Mouse (Mus musculus) hindbrain, embryonic 14.5 days (tissue): ENCODE measurements around the gene Usp49. TPM values are rescaled to one million over a fixed set of nuclear protein-coding genes. Genes with fewer than 3 reads are reported as not detected.
A peak's percentile ranks its signal among the peaks of the same experiment; 100 is the strongest.

Experiments used
- ATAC-seq: fragments of 200-750 bp; cut with Nextera tagmentation; 2 replicates; pipeline ENCODE4 v1.8.0; 2017; ENCODE audit warnings: moderate number of reproducible peaks, mild to moderate bottlenecking, moderate TSS enrichment, moderate library complexity; ENCODE audit not compliant: low FRiP score
- DNase-seq: peaks from one replicate; pipeline ENCODE4 v3.0.0-alpha.2; 2015; ENCODE audit warnings: low spot score
- H3K27ac ChIP-seq: fragments of 300-500 bp; sonication (generic); 2 replicates; pipeline ENCODE4 v1.5.1; 2014; ENCODE audit warnings: mild to moderate bottlenecking, moderate library complexity
- H3K27me3 ChIP-seq: fragments of 300-500 bp; sonication (generic); 2 replicates; pipeline ENCODE4 v1.6.1; 2014; ENCODE audit warnings: mild to moderate bottlenecking, low read length, mixed read lengths; ENCODE audit not compliant: control insufficient read depth, insufficient read depth
- H3K36me3 ChIP-seq: fragments of 300-500 bp; sonication (generic); replicated peaks from 2 replicates; pipeline ENCODE4 v1.6.1; 2014; ENCODE audit not compliant: control insufficient read depth, insufficient read depth
- H3K4me1 ChIP-seq: fragments of 300-500 bp; sonication (generic); replicated peaks from 2 replicates; pipeline ENCODE4 v1.6.1; 2014; ENCODE audit warnings: antibody characterized with exemption, low read length, mixed read lengths; ENCODE audit not compliant: control insufficient read depth, insufficient read depth
- H3K4me2 ChIP-seq: fragments of 300-500 bp; sonication (generic); replicated peaks from 2 replicates; pipeline ENCODE4 v1.6.1; 2014; ENCODE audit warnings: mild to moderate bottlenecking, moderate library complexity
- H3K4me3 ChIP-seq: fragments of 300-500 bp; sonication (generic); replicated peaks from 2 replicates; pipeline ENCODE4 v1.5.1; 2014; ENCODE audit warnings: mild to moderate bottlenecking, low read length
- H3K9ac ChIP-seq: fragments of 300-500 bp; sonication (generic); 2 replicates; pipeline ENCODE4 v1.6.1; 2014
- H3K9me3 ChIP-seq: fragments of 300-500 bp; sonication (generic); 2 replicates; pipeline ENCODE4 v1.6.1; 2016; ENCODE audit warnings: low read length; ENCODE audit not compliant: control insufficient read depth
- WGBS: fragments of 180-500 bp; shearing (Covaris S2); extraction: QIAGEN DNeasy Blood & Tissue Kit; methylation state at CpG from one replicate; pipeline ENCODE4 v1.1.7; 2014; 5-methylcytosine and 5-hydroxymethylcytosine counted together
- polyA plus RNA-seq: library from polyadenylated mRNA; unstranded; fragments of >200 nt; fragmentation: Nextera tagmentation; extraction: Ambion mirVana; gene quantifications from 2 replicates; pipeline ENCODE4 v1.2.1, GENCODE M21; 2014

The Usp49 gene
- polyA plus RNA-seq, 1 experiment from 2014 or later, result 7.6 TPM

GRCm38 (mm10) chr17:47707961-47708360, 77.5 kb downstream of the Usp49 start:
- H3K9me3 ChIP-seq, result no peaks in the 10 kb centered on the region
- no peak overlapping the region for H3K9ac ChIP-seq
- DNase-seq (no peak), ATAC-seq (no peak)
- H3K27ac ChIP-seq, result no peak overlapping the region
- peaks cover 13% of the 10 kb centered on the region for H3K36me3 ChIP-seq
- H3K4me3 ChIP-seq, result no peak overlapping the region
- no peaks in the 10 kb centered on the region for H3K27me3 ChIP-seq
- no peaks in the 10 kb centered on the region for H3K4me1 ChIP-seq
- 88% methylated on average over 3 of the region's 3 CpGs for WGBS
- H3K4me2 ChIP-seq, result no peak overlapping the region

GRCm38 (mm10) chr17:47708972-47709371, 78.5 kb downstream of the Usp49 start:
- WGBS, result 78% methylated on average over 4 of the region's 4 CpGs
- no peak for ATAC-seq
- Histone ChIP-seq H3K27ac (no peak overlapping the region), H3K9ac (no peak overlapping the region), H3K27me3 (no peaks in the 10 kb centered on the region), H3K4me3 (no peak overlapping the region), H3K36me3 (peaks cover 8% of the 10 kb centered on the region), H3K9me3 (no peaks in the 10 kb centered on the region), H3K4me1 (no peaks in the 10 kb centered on the region), H3K4me2 (no peak overlapping the region)
- DNase-seq, result no peak

- WGBS, result 86% methylated on average over 3 of the region's 3 CpGs
- H3K4me2 ChIP-seq, result no peak overlapping the region
- H3K9me3 ChIP-seq, result no peaks in the 10 kb centered on the region
- H3K4me3 ChIP-seq, result no peak overlapping the region
- H3K27me3 ChIP-seq, result no peaks in the 10 kb centered on the region
- no peaks in the 10 kb centered on the region for H3K4me1 ChIP-seq
- no peak for ATAC-seq
- no peak for DNase-seq
- H3K9ac ChIP-seq, result no peak overlapping the region
- no peaks in the 10 kb centered on the region for H3K36me3 ChIP-seq
- H3K27ac ChIP-seq, result no peak overlapping the region
Measured at GRCm38 (mm10) chr17:47710036-47710435, 79.5 kb downstream of the Usp49 start.

DNA sequence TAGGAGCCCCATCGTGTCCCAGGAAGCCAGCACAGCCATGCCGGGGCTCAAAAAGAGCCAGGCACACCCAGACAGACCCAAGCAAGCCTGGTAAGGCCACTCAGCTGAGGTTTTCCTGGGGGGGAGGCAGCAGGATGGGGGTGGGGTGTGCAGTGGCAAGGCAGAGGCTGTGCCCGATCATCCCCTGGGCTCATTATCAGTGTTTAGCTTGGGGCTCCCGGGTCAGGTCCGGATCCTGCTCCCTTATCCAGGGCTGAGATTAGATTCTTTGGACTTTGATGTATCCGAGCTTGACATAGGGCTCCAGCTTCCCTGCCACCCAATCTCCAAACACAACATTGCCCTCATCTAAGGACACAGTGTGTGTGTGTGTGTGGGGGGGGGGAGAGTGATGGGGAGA, 81.4 kb downstream of the Usp49 start:
- no peak overlapping the region for H3K4me3 ChIP-seq
- no peak for ATAC-seq
- no peaks in the 10 kb centered on the region for H3K27me3 ChIP-seq
- WGBS, result 84% methylated on average over 6 of the region's 6 CpGs
- H3K4me2 ChIP-seq, result no peak overlapping the region
- H3K4me1 ChIP-seq, result no peaks in the 10 kb centered on the region
- H3K27ac ChIP-seq, result no peak overlapping the region
- no peaks in the 10 kb centered on the region for H3K9me3 ChIP-seq
- no peak for DNase-seq
- no peaks in the 10 kb centered on the region for H3K36me3 ChIP-seq
- no peak overlapping the region for H3K9ac ChIP-seq

DNA sequence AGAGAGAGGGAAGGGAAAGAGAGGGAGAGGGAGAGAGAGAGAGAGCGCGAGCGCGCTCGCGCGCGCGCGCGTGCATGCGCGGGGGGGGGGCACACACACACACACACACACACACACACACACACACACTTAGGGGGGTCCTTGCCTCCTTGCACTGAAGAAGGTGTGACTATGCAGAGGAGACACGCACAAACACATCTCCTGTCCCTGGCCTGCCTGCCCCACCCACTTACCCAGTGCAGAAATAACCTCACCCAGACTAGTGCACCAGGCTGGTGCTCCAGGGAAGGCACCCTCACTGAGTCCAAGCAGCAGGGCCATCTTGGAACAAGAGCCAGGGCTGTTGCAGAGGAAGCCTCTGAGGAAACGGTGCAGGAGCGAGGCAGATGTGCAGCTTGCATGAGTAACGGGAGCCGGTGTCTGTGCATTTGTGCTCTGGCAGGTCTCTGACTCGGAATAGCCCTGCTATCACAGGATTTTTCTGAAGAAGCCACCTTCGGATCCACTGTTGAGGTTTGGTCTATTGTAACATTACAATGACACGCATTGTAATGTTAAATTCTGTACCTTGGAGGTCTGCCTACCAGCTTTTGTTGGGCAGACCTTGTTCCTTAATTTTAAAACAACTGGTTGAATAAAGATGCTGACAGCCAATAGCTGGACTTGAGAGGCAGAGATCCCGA, 82.5 kb downstream of the Usp49 start:
- H3K9ac ChIP-seq, result 0 out of 2 replicates have a peak overlapping the region, but pooled peaks have one; percentile 36
- H3K36me3 ChIP-seq, result no peaks in the 10 kb centered on the region
- 47% methylated on average over 20 of the region's 22 CpGs for WGBS
- H3K27me3 ChIP-seq, result no peaks in the 10 kb centered on the region
- peak overlapping the region; percentile 8; the same call in 1 of the 2 replicates for H3K4me3 ChIP-seq
- H3K4me1 ChIP-seq, result no peaks in the 10 kb centered on the region
- DNase-seq (no peak), ATAC-seq (no peak)
- no peak overlapping the region; the same call in 1 of the 2 replicates for H3K4me2 ChIP-seq
- H3K27ac ChIP-seq, result no peak overlapping the region
- no peaks in the 10 kb centered on the region for H3K9me3 ChIP-seq

- WGBS, result 67% methylated on average over 3 of the region's 3 CpGs
- Histone ChIP-seq H3K4me1 (no peaks in the 10 kb centered on the region), H3K9me3 (no peaks in the 10 kb centered on the region), H3K27ac (no peak overlapping the region), H3K4me2 (no peak overlapping the region), H3K9ac (no peak overlapping the region), H3K27me3 (no peaks in the 10 kb centered on the region), H3K4me3 (no peak overlapping the region), H3K36me3 (no peaks in the 10 kb centered on the region)
- DNase-seq, result no peak
- no peak for ATAC-seq
Measured at GRCm38 (mm10) chr17:47715037-47715436, 84.5 kb downstream of the Usp49 start.

DNA sequence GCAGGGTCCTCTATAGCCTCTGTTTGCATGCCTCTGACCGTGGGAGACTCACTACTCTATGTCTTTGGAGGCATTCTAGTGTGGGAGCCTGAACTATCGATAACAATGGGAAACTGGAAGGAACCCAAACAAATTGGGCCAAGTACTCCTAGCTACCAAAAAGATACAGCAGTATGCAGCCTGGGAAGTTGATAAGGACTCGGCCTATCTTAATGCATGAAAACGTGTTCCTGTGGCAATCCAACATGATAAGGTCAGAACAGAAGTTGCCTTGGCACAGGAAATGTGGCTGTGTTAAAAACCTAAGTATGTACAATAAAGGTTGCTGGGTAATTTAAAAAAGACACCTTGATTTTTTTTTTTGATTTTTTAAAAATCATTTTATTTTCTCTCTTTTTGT, 90.7 kb downstream of the Usp49 start:
- Histone ChIP-seq H3K4me3 (no peak overlapping the region), H3K36me3 (no peaks in the 10 kb centered on the region), H3K9me3 (no peaks in the 10 kb centered on the region), H3K4me1 (no peaks in the 10 kb centered on the region), H3K4me2 (no peak overlapping the region), H3K27ac (no peak overlapping the region), H3K9ac (no peak overlapping the region), H3K27me3 (no peaks in the 10 kb centered on the region)
- no peak for DNase-seq
- 85% methylated on average over 4 of the region's 4 CpGs for WGBS
- ATAC-seq, result no peak

DNA sequence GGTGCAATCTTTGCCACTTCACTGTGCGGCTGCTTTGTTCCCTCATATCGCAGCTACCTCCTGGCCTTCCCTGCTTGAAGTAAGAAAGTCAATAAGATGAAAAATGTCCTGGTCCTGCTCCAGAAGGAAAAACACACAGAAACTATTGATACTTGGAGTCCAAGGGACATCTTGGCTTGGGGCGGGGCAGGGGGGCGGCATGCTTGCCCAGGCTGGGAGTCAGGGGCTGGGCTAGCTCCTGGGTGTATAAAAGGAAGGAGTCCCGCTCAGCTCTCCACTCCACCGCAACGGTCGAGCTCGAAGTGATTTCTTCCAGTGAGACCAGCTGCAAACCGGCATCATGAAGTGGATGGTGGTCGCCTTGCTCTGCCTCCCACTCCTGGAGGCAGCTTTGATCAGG, 96.1 kb downstream of the Usp49 start, which contains the start of gene Pgc:
Gene Pgc (plus strand): TSS at position 277 of the 400 bp plus-strand sequence.
- no peaks in the 10 kb centered on the region for H3K36me3 ChIP-seq
- H3K9ac ChIP-seq, result no peak within 1 kb of the TSS
- no peak within 1 kb of the TSS for H3K4me3 ChIP-seq
- no peak for ATAC-seq
- no peaks in the 10 kb centered on the region for H3K4me1 ChIP-seq
- H3K4me2 ChIP-seq, result no peak within 1 kb of the TSS
- WGBS, result 80% methylated on average over 11 of the region's 11 CpGs
- no peak for DNase-seq
- H3K9me3 ChIP-seq, result no peaks in the 10 kb centered on the region
- no peak within 1 kb of the TSS for H3K27ac ChIP-seq
- H3K27me3 ChIP-seq, result no peaks in the 10 kb centered on the region

GRCm38 (mm10) chr17:47730633-47731575, 100.4 kb downstream of the Usp49 start:
- no peak for DNase-seq
- Histone ChIP-seq H3K4me1 (no peaks in the 10 kb centered on the region), H3K9me3 (no peaks in the 10 kb centered on the region), H3K4me2 (no peak overlapping the region), H3K4me3 (no peak overlapping the region), H3K36me3 (no peaks in the 10 kb centered on the region), H3K27me3 (no peaks in the 10 kb centered on the region), H3K27ac (no peak overlapping the region), H3K9ac (no peak overlapping the region)
- no peak for ATAC-seq
- 51% methylated on average over 24 of the region's 24 CpGs for WGBS
